Mouse (Mus musculus): ENCODE data around the gene Gpx3.

Gpx3 gene

DNA sequence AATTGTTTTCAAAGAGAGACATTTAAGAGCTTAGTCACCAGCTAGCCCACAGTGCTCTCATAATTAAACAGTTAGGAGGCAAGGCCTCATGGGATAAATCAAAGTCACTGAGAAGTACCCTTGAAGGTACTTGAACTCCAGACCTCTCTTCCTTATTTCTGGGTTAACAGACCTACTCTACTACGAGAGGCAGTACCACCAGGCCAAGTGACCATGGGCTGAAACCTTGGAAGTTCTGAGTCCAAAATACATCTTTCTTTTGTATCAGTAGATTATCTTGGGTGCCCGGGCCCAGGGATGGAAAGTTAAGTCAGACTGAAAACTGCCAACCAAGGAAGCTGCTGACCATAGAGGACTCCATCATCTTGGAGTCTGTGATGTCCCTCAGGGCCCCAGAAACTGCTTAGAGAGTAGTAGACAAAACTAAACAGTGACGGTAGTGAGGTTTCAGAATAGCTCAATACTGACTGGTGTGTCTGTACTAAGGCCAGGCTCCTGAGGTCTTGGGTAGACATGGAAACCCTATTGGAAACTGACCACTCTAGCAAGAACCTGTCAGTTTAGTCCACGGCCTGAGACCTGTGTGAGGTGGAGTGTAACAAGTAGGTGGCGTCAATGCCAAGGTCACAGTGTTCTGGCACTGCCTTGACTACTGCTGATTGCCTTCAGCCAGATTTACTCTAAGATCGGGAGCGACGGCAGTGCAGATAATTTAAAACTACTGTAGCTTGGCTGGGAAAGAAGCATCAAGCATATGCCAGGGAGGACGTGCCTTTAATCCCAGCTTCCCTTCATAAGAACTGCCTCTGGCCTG, 10.5 kb downstream of the Gpx3 start:
- no peak for DNase-seq

DNA sequence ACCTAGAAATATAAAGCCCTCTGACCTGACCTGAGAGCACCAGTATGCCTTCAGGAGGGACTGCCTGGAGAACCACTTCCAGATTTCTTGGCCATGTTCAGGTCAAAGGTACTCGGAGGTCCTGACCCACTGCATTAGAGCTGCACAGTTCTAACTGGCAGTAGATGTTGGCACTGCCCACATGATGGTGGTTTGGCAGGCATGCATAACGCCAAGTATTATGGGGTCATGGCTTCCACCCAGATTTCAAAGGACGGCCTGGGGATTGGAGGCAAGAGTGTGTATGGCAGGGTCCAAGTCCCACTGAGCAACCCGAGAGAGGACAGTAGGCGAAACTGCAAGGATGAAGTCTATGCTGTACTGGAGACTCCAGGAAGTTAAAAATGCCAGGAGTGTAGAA, 11.6 kb downstream of the Gpx3 start:
- no peak for DNase-seq

GRCm38 (mm10) chr11:54917461-54917860, 15.2 kb downstream of the Gpx3 start:
- no peak for DNase-seq

- no peak for DNase-seq
These were observed 16.0 kb downstream of the Gpx3 start for GRCm38 (mm10) chr11:54918273-54918672.

DNA sequence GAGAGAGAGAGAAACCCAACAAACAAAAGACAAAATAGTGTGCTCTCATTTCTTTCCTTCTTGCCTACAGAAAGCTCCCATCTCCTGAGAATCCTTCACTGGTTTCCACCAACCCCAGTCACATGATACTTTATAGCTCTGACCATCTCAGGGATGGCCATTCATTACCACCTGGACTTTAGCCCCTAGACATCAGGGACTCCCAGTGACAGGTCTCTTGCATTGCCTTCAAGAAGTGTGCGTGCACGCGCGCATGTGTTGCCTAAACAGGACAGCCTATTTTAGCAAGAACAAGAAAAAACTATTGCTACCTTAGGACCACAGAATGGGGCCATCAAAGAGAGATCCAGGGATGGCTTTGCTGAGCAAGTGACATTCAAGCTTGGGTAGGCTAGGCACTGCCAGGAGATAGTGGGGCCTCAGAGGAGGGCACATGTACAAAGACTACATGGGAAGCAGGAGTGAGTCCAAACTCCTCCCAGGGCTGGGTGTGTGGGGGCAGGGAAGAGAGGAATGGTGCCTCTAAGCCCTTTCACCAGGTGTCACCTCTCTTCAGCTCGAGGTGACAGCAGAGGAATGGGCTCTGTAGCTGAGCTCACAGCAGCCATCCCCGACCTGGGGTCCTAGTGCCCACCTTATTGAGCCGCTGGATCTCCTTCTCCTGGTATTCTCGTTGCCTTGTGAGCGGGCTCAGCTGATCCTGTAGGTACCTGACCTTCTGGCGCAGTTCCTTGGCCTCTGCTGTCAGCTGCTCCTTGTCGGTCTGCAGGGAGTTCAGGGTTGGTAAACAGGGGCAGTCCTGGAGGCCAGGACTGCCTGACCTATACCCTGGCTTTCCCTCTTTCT, 18.1 kb downstream of the Gpx3 start:
- no peak for DNase-seq

DNA sequence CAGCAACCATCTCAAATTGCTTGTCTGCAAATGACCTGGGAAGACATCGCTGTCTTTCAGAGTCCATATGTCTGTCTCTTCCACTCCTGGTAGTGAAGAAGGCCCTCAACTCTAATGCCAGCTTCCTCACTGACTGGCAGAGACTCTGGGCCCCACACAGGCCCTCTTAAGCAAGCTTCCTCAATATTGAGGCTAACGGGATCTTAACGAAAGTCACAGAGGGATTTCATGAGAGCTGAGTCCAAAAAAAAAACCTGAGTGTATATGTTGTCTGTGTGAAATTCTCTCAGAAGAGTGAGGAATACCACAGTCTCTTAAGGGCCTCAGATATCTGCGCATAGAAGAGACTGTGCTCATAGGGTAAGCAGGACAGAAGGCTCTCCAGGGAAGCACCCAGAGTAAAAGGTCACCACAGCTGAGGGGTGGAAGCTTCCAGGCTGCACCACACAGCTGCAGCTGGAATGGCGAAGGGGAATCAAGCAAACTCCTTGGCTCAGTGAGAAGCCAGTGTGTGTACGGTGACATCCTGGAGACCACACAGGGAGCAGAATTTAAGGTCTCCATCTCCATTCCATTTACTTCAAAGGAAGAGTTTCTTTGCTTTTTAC, 18.8 kb downstream of the Gpx3 start:
- no peak for DNase-seq

- no peak for DNase-seq
These were observed 19.5 kb downstream of the Gpx3 start for GRCm38 (mm10) chr11:54921798-54922197.

DNA sequence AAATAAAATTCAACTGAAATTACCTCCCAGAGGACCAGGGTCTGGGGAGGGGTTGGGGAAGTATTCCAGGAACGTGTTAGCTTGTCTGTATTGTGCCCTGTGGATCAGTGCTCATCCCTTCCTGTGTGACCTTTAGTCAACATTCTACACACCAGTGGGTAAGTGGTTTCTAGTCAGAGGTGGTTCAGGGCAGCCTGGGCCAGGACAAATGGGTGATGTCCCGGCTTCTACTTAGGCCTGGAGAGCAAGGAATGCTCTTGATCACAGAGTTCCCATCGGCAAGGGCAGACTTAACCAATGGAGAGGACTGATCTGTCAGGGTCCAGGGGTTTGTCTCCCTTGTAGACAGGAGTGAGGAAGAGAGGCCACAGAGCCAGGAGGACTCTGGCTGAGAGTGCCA, 20.2 kb downstream of the Gpx3 start:
- no peak for DNase-seq

- DNase-seq, result no peak
These were observed 21.9 kb downstream of the Gpx3 start for GRCm38 (mm10) chr11:54924145-54924544.

- DNase-seq, result peak; percentile 62
These were observed 25.3 kb downstream of the Gpx3 start for GRCm38 (mm10) chr11:54927346-54928140.

- no peak for DNase-seq
These were observed 26.0 kb downstream of the Gpx3 start for GRCm38 (mm10) chr11:54928219-54928618.

DNA sequence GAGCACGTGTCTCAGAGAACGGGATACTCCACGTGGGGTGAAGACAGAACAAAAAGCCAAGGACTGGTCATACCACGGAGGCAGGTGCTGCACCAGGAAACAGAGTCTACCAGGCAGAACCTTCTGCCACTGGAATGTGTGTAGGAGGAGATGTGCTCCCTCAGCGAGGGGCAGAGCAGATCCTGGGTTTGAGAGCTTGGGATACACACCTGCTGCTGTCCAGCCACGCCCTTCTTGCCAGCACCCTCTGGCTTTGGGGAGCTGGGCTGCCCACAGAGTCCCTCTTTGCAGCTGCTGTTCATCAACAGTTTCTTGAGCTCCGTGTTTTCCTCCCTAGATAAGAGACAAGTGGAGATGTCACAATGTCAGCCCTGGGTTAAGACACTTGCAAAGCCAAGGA, 26.6 kb downstream of the Gpx3 start:
- no peak for DNase-seq

- no peak for DNase-seq
These were observed 27.0 kb downstream of the Gpx3 start for GRCm38 (mm10) chr11:54929290-54929689.

GRCm38 (mm10) chr11:54929744-54930143, 27.5 kb downstream of the Gpx3 start:
- no peak for DNase-seq

DNA sequence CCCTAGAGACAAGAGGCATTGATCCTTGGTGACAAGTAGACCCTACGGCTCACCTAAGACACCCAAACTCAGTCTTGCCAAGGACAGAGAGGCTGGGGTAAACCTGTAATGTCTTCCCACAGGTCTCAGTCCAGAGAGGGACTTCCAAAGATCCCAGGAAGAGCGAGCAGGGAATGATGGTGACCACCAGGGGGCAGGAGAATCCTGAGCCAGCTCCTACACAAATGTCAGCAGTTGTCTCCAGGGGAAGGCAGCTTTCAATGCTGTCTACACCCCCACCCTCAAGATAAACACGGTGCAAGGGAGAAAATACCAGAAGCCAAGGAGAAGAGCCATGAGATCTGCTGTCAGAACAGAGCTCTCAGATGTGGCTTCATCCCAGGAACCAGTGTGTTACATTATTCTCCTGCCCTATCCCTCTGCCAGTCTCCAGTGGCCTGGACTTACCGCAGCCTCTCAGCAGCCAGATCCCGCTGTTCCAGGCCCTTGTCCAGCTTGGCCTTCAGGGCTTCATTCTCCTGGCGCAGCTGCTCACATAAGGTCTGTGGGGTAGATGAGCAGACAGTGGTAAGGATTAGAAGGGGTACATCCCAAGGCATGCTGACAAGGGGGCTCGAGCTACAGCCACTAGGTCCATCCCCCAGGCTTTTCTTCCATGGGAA, 28.2 kb downstream of the Gpx3 start:
- DNase-seq, result peak; percentile 42

DNA sequence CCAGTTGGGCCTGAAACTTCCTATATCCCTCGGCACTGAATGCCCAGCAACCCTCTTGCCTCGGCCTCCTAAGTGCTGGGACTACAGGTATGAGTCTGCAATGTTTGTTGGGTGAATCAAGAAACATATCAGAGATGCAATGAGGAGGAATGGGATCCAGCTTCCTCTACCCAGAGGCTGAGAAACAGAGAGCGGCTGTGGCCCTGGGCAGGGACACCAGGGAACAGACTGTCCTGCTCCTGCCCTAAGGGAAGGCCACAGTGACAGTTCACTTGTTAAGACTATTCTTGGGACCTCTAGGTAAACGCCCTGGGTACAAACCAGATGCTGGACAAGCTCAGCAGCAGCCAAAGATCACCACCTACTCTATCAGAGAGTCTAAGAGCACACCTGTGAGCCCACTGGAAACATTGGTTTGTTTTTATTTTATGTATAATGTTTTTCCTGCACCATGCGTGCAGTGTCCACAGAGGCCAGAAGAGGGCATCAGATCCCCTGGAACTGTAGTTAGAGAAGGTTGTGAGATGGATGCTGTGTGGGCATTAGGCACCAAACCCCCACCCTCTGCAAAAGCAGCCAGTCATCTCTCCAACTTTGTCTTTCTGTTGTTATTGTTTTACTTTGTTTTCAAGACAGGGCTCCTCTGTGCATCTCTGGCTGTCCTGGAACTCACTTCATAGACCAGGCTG, 29.3 kb downstream of the Gpx3 start:
- DNase-seq, result peak; percentile 28

DNA sequence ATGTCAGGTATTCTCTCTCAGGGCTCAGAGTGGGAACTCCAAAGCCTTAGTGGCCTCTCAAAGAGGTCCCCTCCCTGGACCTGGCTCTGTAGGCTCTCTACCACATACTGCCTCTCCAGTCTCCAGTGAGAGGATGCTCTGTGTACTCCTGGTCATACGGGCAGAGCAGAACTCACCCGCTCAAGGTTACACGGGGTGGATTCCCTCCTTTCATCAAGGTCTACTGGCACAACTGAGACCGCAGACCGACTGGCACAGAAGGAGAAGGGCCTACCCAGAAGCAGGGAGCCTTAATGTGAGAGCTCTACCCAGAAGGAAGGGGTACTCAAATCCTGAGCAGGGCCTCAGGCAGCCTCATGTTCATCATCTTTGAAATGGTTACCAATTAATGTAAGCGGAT, 30.3 kb downstream of the Gpx3 start:
- DNase-seq, result no peak

DNA sequence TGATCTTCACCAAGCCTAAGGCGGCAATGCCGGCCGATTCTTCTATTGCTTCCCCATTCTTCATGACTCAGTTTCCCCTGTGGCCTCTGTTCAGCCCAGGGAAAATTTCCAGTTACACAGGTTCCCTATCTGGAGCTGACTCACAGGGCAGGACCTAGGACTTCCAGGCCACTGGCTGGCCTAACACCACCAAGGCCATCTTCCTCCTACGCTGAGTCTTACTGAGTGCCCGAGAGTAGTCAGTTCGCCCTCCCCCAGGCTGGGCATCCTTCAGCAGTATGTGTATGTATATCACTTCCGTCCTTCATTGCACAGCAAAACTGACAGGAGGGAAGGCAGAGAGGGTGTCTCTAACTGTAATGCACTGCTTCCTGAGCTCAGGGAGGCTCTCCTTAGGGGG, 31.9 kb downstream of the Gpx3 start:
- DNase-seq, result no peak

GRCm38 (mm10) chr11:54936035-54936770, 34.0 kb downstream of the Gpx3 start:
- no peak for DNase-seq

DNA sequence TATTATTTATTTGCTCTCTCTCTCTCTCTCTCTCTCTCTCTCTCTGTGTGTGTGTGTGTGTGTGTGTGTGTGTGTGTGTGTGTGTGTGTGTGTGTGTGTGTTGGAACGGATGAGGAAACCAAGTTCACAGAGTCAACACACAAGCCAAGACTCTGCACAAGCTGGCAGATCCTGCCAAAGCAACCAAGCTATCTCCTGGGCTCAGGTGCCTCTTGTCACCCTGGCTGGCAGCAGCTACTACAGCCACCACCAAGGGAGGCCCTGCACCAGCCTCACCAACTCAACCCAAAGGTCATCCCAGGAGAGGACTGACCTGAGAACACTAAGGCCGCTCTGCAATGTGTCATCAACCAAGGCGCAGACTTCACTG, 34.5 kb downstream of the Gpx3 start:
- no peak for DNase-seq

GRCm38 (mm10) chr11:54939501-54939900, 37.2 kb downstream of the Gpx3 start:
- DNase-seq, result no peak

All from right cerebral cortex, adult 18-20 months (tissue).